Mouse (Mus musculus) lung, embryonic 15.5 days (tissue): ENCODE results near the gene Usp17lc. TPM values are rescaled to one million over a fixed set of nuclear protein-coding genes. Genes with fewer than 3 reads are reported as not detected.
"Not testable (repeated sequence)": the region's sequence is repeated elsewhere in the genome, so short reads cannot be mapped to it uniquely, and the experiment has no call there.

Experiments used
- ATAC-seq: fragments of 200-750 bp; cut with Nextera tagmentation; 2 replicates; pipeline ENCODE4 v1.8.0; 2017; ENCODE audit warnings: moderate number of reproducible peaks, borderline replicate concordance; ENCODE audit not compliant: low FRiP score, low TSS enrichment; ENCODE audit errors: extremely low read depth
- H3K27ac ChIP-seq: fragments of 300-500 bp; sonication (generic); 2 replicates; pipeline ENCODE4 v1.5.1; 2015; ENCODE audit warnings: moderate library complexity, mild to moderate bottlenecking, inconsistent platforms
- H3K27me3 ChIP-seq: fragments of 300-500 bp; sonication (generic); 2 replicates; pipeline ENCODE4 v1.6.1; 2015; ENCODE audit warnings: inconsistent platforms
- H3K36me3 ChIP-seq: fragments of 300-500 bp; sonication (generic); 2 replicates; pipeline ENCODE4 v1.6.1; 2015; ENCODE audit warnings: inconsistent platforms
- H3K4me1 ChIP-seq: fragments of 300-500 bp; sonication (generic); 2 replicates; pipeline ENCODE4 v1.6.1; 2015; ENCODE audit warnings: inconsistent platforms
- H3K4me2 ChIP-seq: fragments of 300-500 bp; sonication (generic); 2 replicates; pipeline ENCODE4 v1.6.1; 2015; ENCODE audit warnings: inconsistent platforms, mild to moderate bottlenecking, moderate library complexity
- H3K4me3 ChIP-seq: fragments of 300-500 bp; sonication (generic); 2 replicates; pipeline ENCODE4 v1.5.1; 2015; ENCODE audit warnings: mild to moderate bottlenecking, inconsistent platforms
- H3K9ac ChIP-seq: fragments of 300-500 bp; sonication (generic); 2 replicates; pipeline ENCODE4 v1.6.1; 2015; ENCODE audit warnings: inconsistent platforms
- H3K9me3 ChIP-seq: fragments of 300-500 bp; sonication (generic); 2 replicates; pipeline ENCODE4 v1.6.1; 2016; ENCODE audit warnings: inconsistent platforms
- WGBS: fragments of 180-500 bp; shearing (Covaris S2); methylation state at CpG from one replicate; pipeline ENCODE4 v1.1.7; 2015; 5-methylcytosine and 5-hydroxymethylcytosine counted together
- microRNA-seq: library from miRNA; unstranded; fragments of <30 nt; microRNA quantifications from one replicate; pipeline ENCODE4, GENCODE M21; 2016
- polyA plus RNA-seq: library from polyadenylated mRNA; unstranded; fragments of >200 nt; fragmentation: Nextera tagmentation; extraction: Ambion mirVana; gene quantifications from 2 replicates; pipeline ENCODE4 v1.2.1, GENCODE M21; 2015

Gene Usp17lc
- polyA plus RNA-seq: not detected in 2 replicates

DNA sequence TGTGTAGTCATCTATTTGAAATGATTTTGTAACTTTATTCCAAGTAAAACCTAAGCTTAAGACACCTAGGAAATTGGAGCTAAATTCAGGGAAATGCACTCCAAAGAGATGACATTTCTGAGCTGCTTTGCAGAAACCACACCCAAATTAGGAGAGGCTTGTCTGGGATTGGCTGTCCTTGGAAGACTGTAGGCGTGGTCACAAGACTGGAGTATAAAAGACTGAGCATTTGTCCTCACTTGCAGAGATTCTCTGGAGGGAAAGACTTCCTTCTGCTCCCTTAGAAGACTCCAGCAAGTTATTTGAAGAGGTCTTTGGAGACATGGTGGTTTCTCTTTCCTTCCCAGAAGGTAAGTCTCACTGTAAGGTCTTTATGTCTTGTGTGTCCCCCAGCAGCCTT is at the start of gene Usp17lc:
Usp17lc (plus strand) TSS at position 301 of the 400 bp plus-strand sequence.
- H3K36me3 ChIP-seq, H3K4me2 ChIP-seq, H3K9ac ChIP-seq, H3K27me3 ChIP-seq, H3K27ac ChIP-seq, H3K4me3 ChIP-seq, ATAC-seq, H3K9me3 ChIP-seq, H3K4me1 ChIP-seq: not testable (repeated sequence)
- WGBS: 42% methylated on average over 1 of the region's 1 CpGs

GRCm38 (mm10) chr7:103386077-103386476 is 28.8 kb upstream of the Usp17lc start, which contains the start of gene Olfr603:
Olfr603 (minus strand) TSS chr7:103386177.
- H3K27ac ChIP-seq: no peak within 1 kb of the TSS
- H3K36me3 ChIP-seq: no peaks in the 10 kb centered on the region
- H3K27me3 ChIP-seq: no peaks in the 10 kb centered on the region
- no peaks in the 10 kb centered on the region for H3K4me1 ChIP-seq
- H3K9ac ChIP-seq: no peak within 1 kb of the TSS
- ATAC-seq: no peak
- no peak within 1 kb of the TSS for H3K4me3 ChIP-seq
- no peak within 1 kb of the TSS for H3K4me2 ChIP-seq
- no peaks in the 10 kb centered on the region for H3K9me3 ChIP-seq

DNA sequence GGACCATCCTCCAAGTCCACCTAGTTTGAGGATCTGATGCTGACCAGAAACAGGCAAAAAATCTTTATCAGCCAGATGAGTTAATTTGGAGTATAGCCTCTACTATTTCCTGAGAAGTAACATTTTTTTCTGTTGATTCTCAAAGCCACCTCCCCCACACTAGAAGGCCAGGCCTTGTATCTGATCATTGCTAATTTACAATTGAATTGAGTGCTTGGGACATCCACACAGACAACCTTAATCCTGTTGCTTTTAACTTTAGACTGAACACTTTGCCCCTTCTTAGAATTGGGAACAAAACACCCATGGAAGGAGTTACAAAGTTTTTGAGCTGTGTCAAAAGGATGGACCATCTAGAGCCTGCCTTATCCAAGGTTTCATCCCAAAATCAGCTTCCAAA is 17.1 kb upstream of the Usp17lc start:
- no peak overlapping the region for H3K9ac ChIP-seq
- H3K27ac ChIP-seq: no peak overlapping the region
- ATAC-seq: no peak
- no peaks in the 10 kb centered on the region for H3K27me3 ChIP-seq
- H3K4me3 ChIP-seq: no peak overlapping the region
- H3K36me3 ChIP-seq: no peaks in the 10 kb centered on the region
- H3K9me3 ChIP-seq: no peaks in the 10 kb centered on the region
- no peaks in the 10 kb centered on the region for H3K4me1 ChIP-seq
- H3K4me2 ChIP-seq: no peak overlapping the region

DNA sequence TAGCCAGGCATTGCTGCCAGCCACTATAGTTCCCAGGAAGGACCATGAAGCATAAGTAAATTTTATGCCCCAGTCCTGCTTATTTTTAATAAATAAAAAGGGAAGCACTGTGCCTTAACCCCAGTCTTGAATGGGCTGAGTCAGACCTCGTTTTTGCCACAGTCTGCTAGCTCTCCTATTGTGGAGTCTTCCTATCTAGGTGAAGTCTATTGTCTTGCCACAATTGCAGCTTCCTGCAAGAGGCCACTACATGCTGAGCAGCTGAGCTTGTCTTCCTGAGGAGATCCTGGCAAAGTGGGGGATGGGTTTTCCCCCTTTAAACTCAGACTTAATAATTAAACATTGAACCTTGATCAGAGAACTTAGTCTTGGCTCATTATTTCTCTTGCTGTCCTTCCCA is 15.9 kb upstream of the Usp17lc start:
- no peak overlapping the region for H3K9ac ChIP-seq
- WGBS: 6% methylated on average over 1 of the region's 1 CpGs
- H3K27me3 ChIP-seq: no peaks in the 10 kb centered on the region
- no peaks in the 10 kb centered on the region for H3K9me3 ChIP-seq
- H3K27ac ChIP-seq: no peak overlapping the region
- no peak overlapping the region for H3K4me3 ChIP-seq
- ATAC-seq: no peak
- no peaks in the 10 kb centered on the region for H3K4me1 ChIP-seq
- no peaks in the 10 kb centered on the region for H3K36me3 ChIP-seq
- H3K4me2 ChIP-seq: no peak overlapping the region

DNA sequence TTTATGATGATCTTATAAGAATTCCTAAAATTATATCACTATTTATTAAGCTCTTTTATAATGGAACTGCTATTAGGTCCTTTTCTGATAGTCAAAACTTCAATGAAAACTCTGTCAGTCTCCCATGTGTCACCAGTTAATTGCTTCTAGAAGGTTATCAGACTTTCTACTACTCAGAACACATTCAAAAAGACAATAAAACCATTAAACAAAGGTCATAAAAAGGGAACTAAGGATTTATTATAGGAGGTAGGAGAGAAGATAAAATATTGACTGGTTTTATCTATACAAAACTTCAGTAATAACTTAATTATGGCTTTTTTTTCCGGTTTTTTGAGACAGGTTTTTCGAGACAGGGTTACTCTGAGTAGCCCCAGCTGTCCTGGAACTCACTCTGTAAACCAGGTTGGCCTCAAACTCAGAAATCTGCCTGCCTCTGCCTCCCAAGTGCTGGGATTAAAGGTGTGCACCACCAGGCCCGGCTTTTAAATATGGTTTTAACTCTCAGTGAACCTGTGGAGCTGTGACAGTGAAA is 8.3 kb upstream of the Usp17lc start:
- not testable (repeated sequence) for H3K27ac ChIP-seq, ATAC-seq, H3K9me3 ChIP-seq, H3K9ac ChIP-seq, H3K4me1 ChIP-seq, H3K4me2 ChIP-seq, H3K27me3 ChIP-seq, H3K36me3 ChIP-seq, H3K4me3 ChIP-seq
- WGBS: 63% methylated on average over 3 of the region's 3 CpGs

GRCm38 (mm10) chr7:103445339-103445738 is 30.5 kb downstream of the Usp17lc start, which contains the start of gene Olfr605:
Olfr605 (minus strand) TSS chr7:103445439.
- no peaks in the 10 kb centered on the region for H3K4me1 ChIP-seq
- WGBS: 75% methylated on average over 1 of the region's 1 CpGs
- H3K27ac ChIP-seq: no peak within 1 kb of the TSS
- no peak within 1 kb of the TSS for H3K4me3 ChIP-seq
- H3K9ac ChIP-seq: no peak within 1 kb of the TSS
- H3K9me3 ChIP-seq: no peaks in the 10 kb centered on the region
- H3K36me3 ChIP-seq: no peaks in the 10 kb centered on the region
- no peak within 1 kb of the TSS for H3K4me2 ChIP-seq
- no peak for ATAC-seq
- H3K27me3 ChIP-seq: no peaks in the 10 kb centered on the region

- 87% methylated on average over 2 of the region's 2 CpGs for WGBS
- H3K9ac ChIP-seq: no peak within 1 kb of the TSS
- no peaks in the 10 kb centered on the region for H3K36me3 ChIP-seq
These were observed 33.9 kb downstream of the Usp17lc start, which contains the start of gene Olfr606 for GRCm38 (mm10) chr7:103448746-103449145. Olfr606 (plus strand) TSS chr7:103449046.

GRCm38 (mm10) chr7:103460590-103460989 is 45.7 kb downstream of the Usp17lc start:
- H3K9me3 ChIP-seq: no peaks in the 10 kb centered on the region
- no peak overlapping the region for H3K9ac ChIP-seq
- H3K27ac ChIP-seq: no peak overlapping the region
- no peaks in the 10 kb centered on the region for H3K27me3 ChIP-seq
- H3K4me3 ChIP-seq: no peak overlapping the region
- no peak overlapping the region for H3K4me2 ChIP-seq
- ATAC-seq: no peak
- no peaks in the 10 kb centered on the region for H3K4me1 ChIP-seq
- no peaks in the 10 kb centered on the region for H3K36me3 ChIP-seq
- WGBS: 70% methylated on average over 5 of the region's 5 CpGs

More at GRCm38 (mm10) chr7:103448746-103449145, 33.9 kb downstream of the Usp17lc start, which contains the start of gene Olfr606:
- ATAC-seq: no peak
- no peaks in the 10 kb centered on the region for H3K27me3 ChIP-seq
- no peaks in the 10 kb centered on the region for H3K4me1 ChIP-seq
- no peaks in the 10 kb centered on the region for H3K9me3 ChIP-seq
- H3K4me3 ChIP-seq: no peak within 1 kb of the TSS
- no peak within 1 kb of the TSS for H3K27ac ChIP-seq
- H3K4me2 ChIP-seq: no peak within 1 kb of the TSS

Small RNAs within 50 kb of the gene (microRNA-seq; reads per million reads assigned to microRNA genes)
- gene Gm25774: not detected

Other genes with a start within 250 kb of the Usp17lc start
- not detected in 2 replicates for gene Olfr591, start 236.7 kb upstream of the Usp17lc start, polyA plus RNA-seq
- not detected in 2 replicates for gene Olfr592, start 230.3 kb upstream of the Usp17lc start, polyA plus RNA-seq
- not detected in 2 replicates for gene Olfr593, start 203.2 kb upstream of the Usp17lc start, polyA plus RNA-seq
- gene Olfr594, start 198.1 kb upstream of the Usp17lc start, polyA plus RNA-seq: not detected in 2 replicates
- not detected in 2 replicates for gene Usp17ld, start 162.6 kb upstream of the Usp17lc start, polyA plus RNA-seq
- not detected in 2 replicates for gene Olfr596, start 109.4 kb upstream of the Usp17lc start, polyA plus RNA-seq
- not detected in 2 replicates for gene Olfr597, start 98.8 kb upstream of the Usp17lc start, polyA plus RNA-seq
- not detected in 2 replicates for gene Olfr598, start 91.5 kb upstream of the Usp17lc start, polyA plus RNA-seq
- not detected in 2 replicates for gene Olfr599, start 79.2 kb upstream of the Usp17lc start, polyA plus RNA-seq
- gene Olfr600, start 65.4 kb upstream of the Usp17lc start, polyA plus RNA-seq: not detected in 2 replicates
- not detected in 2 replicates for gene Olfr601, start 52.4 kb upstream of the Usp17lc start, polyA plus RNA-seq
- gene Olfr603, start 28.9 kb upstream of the Usp17lc start, polyA plus RNA-seq: not detected in 2 replicates
- not detected in 2 replicates for gene Olfr605, start 30.4 kb downstream of the Usp17lc start, polyA plus RNA-seq
- not detected in 2 replicates for gene Olfr606, start 34.0 kb downstream of the Usp17lc start, polyA plus RNA-seq
- not detected in 2 replicates for gene Olfr607, start 49.1 kb downstream of the Usp17lc start, polyA plus RNA-seq
- not detected in 2 replicates for gene Olfr608, start 54.8 kb downstream of the Usp17lc start, polyA plus RNA-seq
- not detected in 2 replicates for gene Olfr609, start 83.0 kb downstream of the Usp17lc start, polyA plus RNA-seq
- gene Olfr610, start 97.0 kb downstream of the Usp17lc start, polyA plus RNA-seq: not detected in 2 replicates
- not detected in 2 replicates for gene Olfr611, start 105.8 kb downstream of the Usp17lc start, polyA plus RNA-seq
- not detected in 2 replicates for gene Olfr612, start 127.6 kb downstream of the Usp17lc start, polyA plus RNA-seq
- not detected in 2 replicates for gene Olfr613, start 133.0 kb downstream of the Usp17lc start, polyA plus RNA-seq
- not detected in 2 replicates for gene Olfr615, start 141.0 kb downstream of the Usp17lc start, polyA plus RNA-seq
- gene Olfr616, start 154.1 kb downstream of the Usp17lc start, polyA plus RNA-seq: not detected in 2 replicates
- gene Olfr617, start 158.0 kb downstream of the Usp17lc start, polyA plus RNA-seq: not detected in 2 replicates
- not detected in 2 replicates for gene Olfr618, start 175.0 kb downstream of the Usp17lc start, polyA plus RNA-seq
- not detected in 2 replicates for gene Olfr619, start 185.5 kb downstream of the Usp17lc start, polyA plus RNA-seq
- not detected in 2 replicates for gene Olfr620, start 197.5 kb downstream of the Usp17lc start, polyA plus RNA-seq
- gene Olfr622, start 227.6 kb downstream of the Usp17lc start, polyA plus RNA-seq: not detected in 2 replicates
- gene Olfr623, start 248.6 kb downstream of the Usp17lc start, polyA plus RNA-seq: not detected in 2 replicates